Mouse (Mus musculus) adrenal gland, postnatal 25 days (tissue): ENCODE measurements at regions not wholly inside any gene's neighbourhood (a gene's known extent, or its start where the extent isn't known, plus 50 kb on each side); places are given as distances from the start of the nearest gene placed in this dataset.
A peak's percentile ranks its signal among the peaks of the same experiment; 100 is the strongest.

ENCODE experiments used
- DNase-seq: peaks from one replicate; pipeline ENCODE4 v3.0.0; 2021; ENCODE audit warnings: mixed read lengths

- DNase-seq: no peak
Observed at GRCm38 (mm10) chr7:73637101-73637809, 95.6 kb upstream of the Chd2 start.

- no peak for DNase-seq
Observed at GRCm38 (mm10) chr7:73635422-73635821, 93.8 kb upstream of the Chd2 start.

GRCm38 (mm10) chr7:73630790-73631189 lies 89.2 kb upstream of the Chd2 start:
- DNase-seq: no peak

- DNase-seq: no peak
Observed at GRCm38 (mm10) chr7:73629182-73629581, 87.6 kb upstream of the Chd2 start.

GRCm38 (mm10) chr7:73628071-73628470 lies 86.4 kb upstream of the Chd2 start:
- DNase-seq: peak; percentile 9

GRCm38 (mm10) chr7:73626291-73626690 lies 84.7 kb upstream of the Chd2 start:
- no peak for DNase-seq

GRCm38 (mm10) chr7:73625651-73626050 lies 84.0 kb upstream of the Chd2 start:
- DNase-seq: no peak

- DNase-seq: no peak
Observed at GRCm38 (mm10) chr7:73624992-73625391, 83.4 kb upstream of the Chd2 start.

- DNase-seq: no peak
Observed at GRCm38 (mm10) chr7:73624093-73624600, 82.5 kb upstream of the Chd2 start.

GRCm38 (mm10) chr7:73622468-73622867 lies 80.8 kb upstream of the Chd2 start:
- DNase-seq: no peak

GRCm38 (mm10) chr7:73620341-73620740 lies 78.7 kb upstream of the Chd2 start:
- DNase-seq: no peak

- DNase-seq: no peak
Observed at GRCm38 (mm10) chr7:73618758-73619416, 77.3 kb upstream of the Chd2 start.

- peak; percentile 100 for DNase-seq
Observed at GRCm38 (mm10) chr7:73617910-73618757, 76.5 kb upstream of the Chd2 start.

- peak; percentile 24 for DNase-seq
Observed at GRCm38 (mm10) chr7:73616971-73617906, 75.6 kb upstream of the Chd2 start.

GRCm38 (mm10) chr7:73616015-73616414 lies 74.4 kb upstream of the Chd2 start:
- DNase-seq: no peak

- no peak for DNase-seq
Observed at GRCm38 (mm10) chr7:73614840-73615555, 73.4 kb upstream of the Chd2 start.

- DNase-seq: no peak
Observed at GRCm38 (mm10) chr7:73614341-73614740, 72.7 kb upstream of the Chd2 start.

GRCm38 (mm10) chr7:73612752-73613092 lies 71.1 kb upstream of the Chd2 start:
- DNase-seq: no peak

GRCm38 (mm10) chr7:73611866-73612751 lies 70.5 kb upstream of the Chd2 start:
- no peak for DNase-seq

GRCm38 (mm10) chr7:73608804-73609275 lies 67.2 kb upstream of the Chd2 start:
- DNase-seq: no peak
